Mouse (Mus musculus) CH12.LX (cell line): Measurements from ENCODE around the gene Gm45837. TPM values are rescaled to one million over a fixed set of nuclear protein-coding genes. Genes with fewer than 3 reads are reported as not detected.

Source experiments
- DNase-seq: peaks from one replicate; pipeline ENCODE4 v3.0.0-alpha.2; 2013; ENCODE audit errors: extremely low read depth
- H3K27ac ChIP-seq: 2 replicates; pipeline ENCODE4 v1.5.1; 2012; ENCODE audit warnings: low read depth, mild to moderate bottlenecking, control low read depth, moderate library complexity; ENCODE audit not compliant: insufficient read depth
- H3K27me3 ChIP-seq: replicated peaks from 2 replicates; pipeline ENCODE3; 2012; ENCODE audit warnings: inconsistent platforms
- H3K36me3 ChIP-seq, 2 experiments: replicated peaks in 1 of 2; 2 replicates each; pipeline versions ENCODE3 to v1.6.1; 2012; ENCODE audit warnings: inconsistent platforms in 1 of 2, low read length in 1 of 2, mild to moderate bottlenecking in 1 of 2, mixed read lengths in 1 of 2, moderate library complexity in 1 of 2; ENCODE audit not compliant: control insufficient read depth in 1 of 2, insufficient read depth in 1 of 2
- H3K4me1 ChIP-seq, 2 experiments: 2 replicates each; pipeline ENCODE4 v1.6.1; 2012; ENCODE audit warnings: inconsistent platforms in 1 of 2, moderate library complexity in 1 of 2; ENCODE audit not compliant: insufficient read depth in 2 of 2, control insufficient read depth in 1 of 2
- H3K4me2 ChIP-seq: 2 replicates; pipeline ENCODE4 v1.6.1; 2012; ENCODE audit warnings: low read depth, mild to moderate bottlenecking, control low read depth; ENCODE audit not compliant: poor library complexity, insufficient read depth, severe bottlenecking
- H3K4me3 ChIP-seq, 3 experiments: fragments of 150-350 bp in 1 of 3; sonication (generic) in 1 of 3; replicated peaks in 1 of 3; 2 replicates each; pipeline versions ENCODE3 to v1.5.1; 2011 to 2012; ENCODE audit warnings: low read depth in 2 of 3, low read length in 2 of 3, mild to moderate bottlenecking in 2 of 3, moderate library complexity in 2 of 3, control low read depth in 1 of 3, improper control_type of control experiment in 1 of 3, inconsistent platforms in 1 of 3, mixed read lengths in 1 of 3; ENCODE audit not compliant: poor library complexity in 1 of 3
- H3K79me2 ChIP-seq: replicated peaks from 2 replicates; pipeline ENCODE4 v1.6.1; 2012; ENCODE audit warnings: mild to moderate bottlenecking, moderate library complexity; ENCODE audit not compliant: control insufficient read depth, poor library complexity, insufficient read depth, severe bottlenecking; ENCODE audit errors: extremely low read depth
- H3K9ac ChIP-seq: 2 replicates; pipeline ENCODE4 v1.6.1; 2012; ENCODE audit warnings: low read depth, mild to moderate bottlenecking, control low read depth, moderate library complexity; ENCODE audit not compliant: insufficient read depth
- H3K9me3 ChIP-seq: replicated peaks from 2 replicates; pipeline ENCODE3; 2012; ENCODE audit warnings: low read length, inconsistent platforms, mixed read lengths
- CHD2 ChIP-seq: IDR thresholded peaks from 2 replicates; pipeline ENCODE4 v1.6.1; 2011; ENCODE audit warnings: low read length, improper control_type of control experiment
- E2F4 ChIP-seq: IDR thresholded peaks from 2 replicates; pipeline ENCODE4 v1.6.1; 2011; ENCODE audit warnings: low read depth, low read length, improper control_type of control experiment; ENCODE audit not compliant: insufficient replicate concordance
- EP300 ChIP-seq: IDR thresholded peaks from 2 replicates; pipeline ENCODE4 v1.6.1; 2011; ENCODE audit warnings: low read length, improper control_type of control experiment
- ETS1 ChIP-seq: conservative IDR thresholded peaks from 2 replicates; pipeline ENCODE4 v1.6.1; 2012; ENCODE audit warnings: low read depth, mild to moderate bottlenecking, inconsistent platforms, low read length, improper control_type of control experiment, moderate library complexity
- JUN ChIP-seq: IDR thresholded peaks from 2 replicates; pipeline ENCODE4 v1.6.1; 2011; ENCODE audit warnings: low read depth, mild to moderate bottlenecking, low read length, improper control_type of control experiment, moderate library complexity; ENCODE audit not compliant: insufficient read depth
- KAT2A ChIP-seq: IDR thresholded peaks from 2 replicates; pipeline ENCODE4 v1.6.1; 2012; ENCODE audit warnings: low read length, improper control_type of control experiment, inconsistent platforms; ENCODE audit not compliant: insufficient replicate concordance
- MAX ChIP-seq: IDR thresholded peaks from 2 replicates; pipeline ENCODE4 v1.6.1; 2011; ENCODE audit warnings: low read length, improper control_type of control experiment
- MYC ChIP-seq: IDR thresholded peaks from 2 replicates; pipeline ENCODE4 v1.6.1; 2011; ENCODE audit warnings: low read depth, mild to moderate bottlenecking, improper control_type of control experiment, low read length
- NRF1 ChIP-seq: IDR thresholded peaks from 2 replicates; pipeline ENCODE4 v1.6.1; 2014; ENCODE audit warnings: low read depth, mild to moderate bottlenecking, inconsistent platforms, low read length, improper control_type of control experiment, moderate library complexity
- PAX5 ChIP-seq: IDR thresholded peaks from 2 replicates; pipeline ENCODE4 v1.6.1; 2012; ENCODE audit warnings: low read length, inconsistent platforms, mixed read lengths
- SIN3A ChIP-seq: IDR thresholded peaks from 2 replicates; pipeline ENCODE4 v1.6.1; 2012; ENCODE audit warnings: low read length, improper control_type of control experiment, inconsistent platforms
- TBP ChIP-seq: conservative IDR thresholded peaks from 2 replicates; pipeline ENCODE4 v1.6.1; 2011; ENCODE audit warnings: low read depth, low read length, improper control_type of control experiment
- TCF12 ChIP-seq: IDR thresholded peaks from 2 replicates; pipeline ENCODE4 v1.6.1; 2014; ENCODE audit warnings: low read depth, mild to moderate bottlenecking, inconsistent platforms, low read length, improper control_type of control experiment
- UBTF ChIP-seq: IDR thresholded peaks from 2 replicates; pipeline ENCODE4 v1.6.1; 2012; ENCODE audit warnings: low read depth, mild to moderate bottlenecking, inconsistent platforms, low read length, improper control_type of control experiment, moderate library complexity
- USF1 ChIP-seq: IDR thresholded peaks from 2 replicates; pipeline ENCODE4 v1.6.1; 2014; ENCODE audit warnings: low read depth, mild to moderate bottlenecking, inconsistent platforms, low read length, improper control_type of control experiment
- USF2 ChIP-seq: conservative IDR thresholded peaks from 2 replicates; pipeline ENCODE4 v1.6.1; 2011; ENCODE audit warnings: low read depth, low read length, improper control_type of control experiment
- ZC3H11A ChIP-seq: IDR thresholded peaks from 2 replicates; pipeline ENCODE4 v1.6.1; 2012; ENCODE audit warnings: low read depth, mild to moderate bottlenecking, inconsistent platforms, low read length, improper control_type of control experiment
- ZMIZ1 ChIP-seq: IDR thresholded peaks from 2 replicates; pipeline ENCODE4 v1.6.1; 2012; ENCODE audit warnings: low read depth, mild to moderate bottlenecking, inconsistent platforms, low read length, improper control_type of control experiment
- dilution Hi-C: fragments of 300-500 bp; cut with MboI; formaldehyde crosslinking; loops from 2 replicates; pipeline ENCODE4 v1.14.3; 2020; ENCODE audit warnings: low sequenced_read_pairs; ENCODE audit not compliant: extremely low pct_unique_long_range_greater_than_20kb, extremely low pct_ligation_motif_present
- in situ Hi-C: fragments of 300-500 bp; cut with MboI; formaldehyde crosslinking; loops from 3 replicates; pipeline ENCODE4 v1.14.3; 2019; ENCODE audit warnings: low sequenced_read_pairs, low pct_ligation_motif_present, low pct_unique_long_range_greater_than_20kb, mixed read lengths
- polyA plus RNA-seq: library from polyadenylated mRNA; unstranded; fragments of >175 nt; gene quantifications from 2 replicates; pipeline ENCODE4 v1.2.1, GENCODE M21; 2012; ENCODE audit warnings: low read depth; ENCODE audit not compliant: insufficient read length
- total RNA-seq, 2 experiments: library from RNA; depleted of rRNA; stranded (reverse); fragments of 300-350 nt in 1 of 2; fragments of >200 nt in 1 of 2; gene quantifications; 2 replicates each; pipeline ENCODE4 v1.2.3; 2012 to 2014

The Gm45837 gene
- total and polyA plus RNA-seq, 3 experiments = 0.04 to 0.84 TPM; not detected in 1

GRCm38 (mm10) chr7:101444211-101444610 lies 33.5 kb downstream of the Gm45837 start:
- Histone ChIP-seq H3K9ac (no peak overlapping the region), H3K27me3 (peaks cover 93% of the 10 kb centered on the region), H3K36me3 (no peaks in the 10 kb centered on the region), H3K4me3 (no peak overlapping the region), H3K4me2 (no peak overlapping the region), H3K4me1 (peaks cover 2 to 3% of the 10 kb centered on the region in 2 experiments; a peak in 2 of 4 replicates), H3K27ac (no peak overlapping the region), H3K79me2 (no peaks in the 10 kb centered on the region), H3K9me3 (no peaks in the 10 kb centered on the region)
- in situ Hi-C loops = loop anchor here (10.0 kb wide), 1 partner anchor 181 kb away; no protein-coding TSS in a partner anchor
- TF ChIP-seq KAT2A (no peak), TCF12 (no peak), EP300 (no peak), USF1 (no peak), ZC3H11A (no peak), JUN (no peak), NRF1 (no peak), UBTF (no peak)
- dilution Hi-C loops = no loop called here
- DNase-seq = no peak

DNA sequence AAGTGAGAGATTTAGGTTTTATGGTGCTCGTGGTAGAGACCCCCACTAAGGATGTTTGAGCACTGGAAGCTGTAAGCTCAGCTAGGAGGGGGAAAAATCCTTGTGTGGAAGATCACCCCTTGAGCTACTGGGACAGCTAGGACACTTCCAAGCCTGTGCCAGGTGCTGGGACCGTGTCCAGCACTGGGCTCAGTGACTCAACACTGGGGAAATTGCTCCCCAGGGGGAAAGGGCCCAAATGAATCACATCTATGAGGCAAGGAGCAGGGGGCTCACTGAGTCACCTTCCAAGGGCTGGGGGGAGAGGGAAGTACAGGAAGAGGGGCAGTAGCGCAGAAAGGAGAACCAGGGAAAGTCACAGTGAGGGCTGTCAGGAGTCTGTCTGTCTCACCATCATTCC lies 39.2 kb downstream of the Gm45837 start:
- no peak overlapping the region for H3K9ac ChIP-seq
- DNase-seq = no peak
- H3K27me3 ChIP-seq = peaks cover 87% of the 10 kb centered on the region
- H3K4me2 ChIP-seq = no peak overlapping the region
- H3K9me3 ChIP-seq = no peaks in the 10 kb centered on the region
- H3K27ac ChIP-seq = no peak overlapping the region
- dilution Hi-C loops = no loop called here
- H3K4me1 ChIP-seq = peaks cover 2 to 15% of the 10 kb centered on the region in 2 experiments; a peak in 3 of 4 replicates
- H3K79me2 ChIP-seq = no peaks in the 10 kb centered on the region
- in situ Hi-C loops = loop anchor here (10.0 kb wide), 1 partner anchor 175 kb away; no protein-coding TSS in a partner anchor
- TF ChIP-seq JUN = no peak
- TF ChIP-seq CHD2 = no peak
- no peak for TF ChIP-seq ZMIZ1
- TF ChIP-seq E2F4 = no peak
- TF ChIP-seq USF2 = no peak
- TF ChIP-seq PAX5 = no peak
- no peak for TF ChIP-seq SIN3A
- no peak for TF ChIP-seq MYC
- no peak for TF ChIP-seq TBP
- no peak for TF ChIP-seq ETS1
- no peak for TF ChIP-seq ZC3H11A
- no peak for TF ChIP-seq MAX
- TF ChIP-seq, all 38 proteins: peak for 0
- no peak overlapping the region for H3K4me3 ChIP-seq
- no peaks in the 10 kb centered on the region for H3K36me3 ChIP-seq
